Mouse (Mus musculus) left cerebral cortex, adult 11 months (tissue): ENCODE data around the gene Wwc2.
"Not testable (repeated sequence)": the region's sequence is repeated elsewhere in the genome, so short reads cannot be mapped to it uniquely, and the experiment has no call there.

Source experiments
- DNase-seq: peaks from one replicate; pipeline ENCODE4 v3.0.0; 2022; ENCODE audit warnings: low spot score

The Wwc2 gene

DNA sequence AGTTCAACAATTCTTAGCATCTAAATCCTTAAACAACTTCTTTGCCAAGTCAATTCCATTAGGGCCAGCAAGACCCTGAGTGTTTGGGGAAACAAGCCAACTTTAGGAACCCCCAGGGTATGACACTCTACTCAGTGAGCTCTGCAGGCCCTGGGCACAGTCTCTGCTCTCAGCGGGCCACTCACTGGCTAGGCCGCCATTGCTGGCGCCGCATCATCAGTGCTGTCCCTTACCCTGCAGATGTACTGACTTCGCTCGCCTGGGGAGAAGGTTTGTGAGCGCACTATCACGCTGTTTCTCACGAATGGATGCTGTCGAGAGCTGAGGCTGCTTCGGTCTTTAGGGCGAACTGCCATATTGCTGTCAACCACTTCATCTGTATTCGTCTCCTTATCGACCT is 143.6 kb downstream of the Wwc2 start:
- DNase-seq, result no peak

DNA sequence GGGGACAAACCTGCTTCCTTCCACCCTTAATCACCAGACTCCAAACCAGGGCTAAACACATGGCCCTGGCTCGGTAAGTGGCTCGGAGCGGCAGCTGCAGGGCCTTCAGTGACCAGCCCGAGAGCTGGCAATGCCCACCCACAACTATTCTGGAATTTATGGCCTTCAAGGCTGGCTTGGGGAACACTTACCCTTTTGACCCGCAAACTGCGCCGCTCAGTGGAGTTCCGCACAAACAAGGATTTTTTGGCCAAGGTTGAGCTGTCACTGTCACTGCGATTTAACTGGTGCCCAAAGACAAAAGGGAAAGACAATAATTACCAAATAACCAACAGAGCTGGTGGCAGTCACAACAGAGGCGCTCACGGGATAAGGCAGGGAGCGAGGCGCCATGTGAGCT is 144.8 kb downstream of the Wwc2 start:
- no peak for DNase-seq

- no peak for DNase-seq
These were observed 147.1 kb downstream of the Wwc2 start for GRCm38 (mm10) chr8:47843651-47844050.

GRCm38 (mm10) chr8:47843063-47843462 is 147.7 kb downstream of the Wwc2 start:
- DNase-seq, result no peak

DNA sequence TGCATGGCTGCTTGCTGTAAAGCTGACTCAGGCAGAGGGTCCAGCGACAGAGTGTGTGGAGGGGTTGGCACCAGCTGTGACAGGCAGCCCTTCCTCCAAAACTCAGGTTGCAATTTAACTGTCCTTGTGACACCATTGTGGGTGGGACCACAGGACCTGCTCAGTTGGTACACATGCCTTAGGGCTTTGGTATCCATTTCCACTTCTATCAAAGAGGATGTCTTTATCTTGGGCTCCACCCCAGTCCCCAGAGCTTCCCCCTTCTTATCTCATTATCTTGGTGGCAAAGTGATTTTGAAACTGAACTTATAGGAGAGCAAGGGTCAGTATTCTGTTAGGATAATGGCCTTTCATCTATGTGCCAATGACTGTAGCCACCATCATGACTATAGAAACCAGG is 156.8 kb downstream of the Wwc2 start:
- no peak for DNase-seq

DNA sequence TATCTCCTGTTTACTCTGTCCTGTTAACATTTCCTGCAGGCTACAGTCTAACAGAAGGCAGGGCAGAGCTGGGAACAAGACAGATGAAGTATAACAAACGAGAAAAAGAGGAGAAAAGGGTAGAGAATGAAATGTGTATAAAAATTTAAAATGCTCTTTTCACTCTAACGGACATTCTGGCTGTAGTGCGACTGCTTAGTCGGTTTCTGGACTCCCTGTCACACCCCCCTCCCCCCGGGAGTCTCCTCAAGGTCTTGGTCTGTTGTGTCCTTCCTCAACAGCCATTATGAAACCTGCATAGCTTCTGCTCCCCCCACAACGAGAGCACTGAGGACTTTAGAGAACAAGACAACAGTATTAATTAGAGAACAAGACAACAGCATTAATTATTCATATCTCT is 158.1 kb downstream of the Wwc2 start:
- DNase-seq, result no peak

- no peak for DNase-seq
These were observed 163.8 kb downstream of the Wwc2 start for GRCm38 (mm10) chr8:47826911-47827310.

DNA sequence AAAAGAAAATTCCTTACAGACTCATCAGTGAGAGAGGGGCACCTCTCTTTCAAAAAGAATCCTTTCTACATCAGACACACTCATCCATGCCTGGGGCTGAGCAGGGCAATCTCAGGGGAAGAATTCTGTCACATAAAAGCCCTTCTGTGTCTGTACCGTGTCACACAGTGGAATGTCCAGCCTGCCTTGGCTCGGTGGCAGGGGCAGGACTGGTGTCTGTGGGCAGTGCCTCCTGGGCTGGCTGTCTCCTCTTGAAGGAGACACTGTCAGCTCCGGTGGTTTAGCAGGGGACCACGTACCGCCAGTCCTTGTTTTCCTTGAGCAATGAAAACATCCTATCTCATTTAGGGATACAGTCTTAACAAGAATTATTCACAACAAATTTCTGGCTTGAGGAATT is 165.1 kb downstream of the Wwc2 start:
- no peak for DNase-seq

DNA sequence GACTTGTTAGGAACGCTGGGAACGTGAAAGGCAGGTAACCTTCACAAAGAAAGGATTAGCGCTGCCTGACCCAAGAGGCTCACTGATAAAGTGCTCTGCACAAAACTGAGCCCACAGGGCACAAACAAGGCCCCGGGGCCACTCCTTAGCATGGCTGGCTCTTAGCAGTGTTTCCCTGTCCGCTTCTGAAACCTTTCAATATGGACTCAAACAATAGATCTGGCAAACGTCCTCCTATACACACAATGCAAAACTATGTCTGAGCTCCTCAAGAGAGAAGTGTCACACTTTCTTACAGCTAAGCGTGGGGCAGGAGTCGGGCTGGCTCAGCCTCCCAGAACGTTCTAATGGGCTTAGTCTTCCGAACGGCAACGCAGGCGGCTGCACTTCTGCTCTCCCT is 166.5 kb downstream of the Wwc2 start, which contains the start of gene Cldn22:
Cldn22 (plus strand) TSS at position 301 of the 400 bp plus-strand sequence.
- no peak for DNase-seq

- no peak for DNase-seq
These were observed 166.9 kb downstream of the Wwc2 start for GRCm38 (mm10) chr8:47823777-47824176.

- not testable (repeated sequence) for DNase-seq
These were observed 168.2 kb downstream of the Wwc2 start for GRCm38 (mm10) chr8:47822541-47822940.

DNA sequence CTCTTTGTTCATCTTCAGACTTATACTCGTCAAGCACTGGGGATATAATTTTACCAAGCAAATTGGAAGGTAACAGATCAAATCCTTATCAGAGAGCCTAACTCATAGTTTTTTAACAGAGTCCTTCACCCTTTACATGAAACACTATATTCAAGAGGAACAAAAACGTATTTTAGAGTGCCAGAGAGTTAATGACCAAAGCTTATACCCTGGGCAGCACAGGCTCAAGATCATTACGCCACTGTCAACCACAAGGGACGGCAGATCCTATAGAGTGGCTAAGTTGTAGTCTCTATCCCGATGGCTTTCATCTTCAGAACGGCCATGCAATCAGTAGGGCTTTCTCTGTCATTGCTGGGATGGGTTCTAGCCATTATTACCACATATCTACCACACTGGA is 168.9 kb downstream of the Wwc2 start, which contains the start of gene Cldn24:
Cldn24 (plus strand) TSS at position 301 of the 400 bp plus-strand sequence.
- no peak for DNase-seq

- DNase-seq, result no peak
These were observed 169.6 kb downstream of the Wwc2 start for GRCm38 (mm10) chr8:47820914-47821772.

DNA sequence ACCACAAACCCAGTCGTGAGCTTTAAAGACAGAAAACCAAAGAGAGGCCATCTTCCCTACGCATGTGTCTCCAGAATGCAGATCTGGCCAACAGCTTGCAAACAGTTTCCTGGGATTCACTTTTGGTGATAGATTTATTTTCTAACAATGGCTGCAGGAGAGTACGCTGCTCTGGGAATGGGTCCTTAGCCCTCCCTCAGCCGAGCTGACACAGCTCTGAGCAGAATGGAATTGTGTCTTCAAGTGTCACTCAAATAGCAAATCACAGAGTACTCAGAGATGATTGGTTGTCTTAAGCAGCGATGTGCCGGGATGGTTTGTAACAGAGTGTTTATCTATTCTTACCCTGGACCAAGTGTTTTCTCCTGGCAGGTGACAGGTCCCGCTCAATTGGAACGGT is 171.7 kb downstream of the Wwc2 start:
- DNase-seq, result no peak

GRCm38 (mm10) chr8:47811221-47811620 is 179.5 kb downstream of the Wwc2 start:
- no peak for DNase-seq

DNA sequence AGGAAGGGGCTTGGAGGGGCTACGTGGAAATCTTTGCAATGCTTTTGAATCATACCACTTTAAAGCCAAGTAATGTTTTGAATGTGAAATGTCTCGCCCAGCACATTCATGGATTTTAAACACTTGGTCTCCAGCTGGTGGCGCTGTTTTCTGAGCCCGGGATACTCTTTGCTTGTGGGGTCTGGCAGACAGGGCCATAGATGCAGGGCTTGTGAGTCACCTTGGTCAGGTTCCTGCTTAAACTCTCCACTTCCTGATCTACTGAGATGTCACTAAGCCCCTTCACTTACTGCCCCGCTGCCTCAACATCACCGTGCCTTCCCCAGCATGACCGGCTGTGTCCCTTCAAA is 180.1 kb downstream of the Wwc2 start:
- no peak for DNase-seq

- DNase-seq, result no peak
These were observed 180.6 kb downstream of the Wwc2 start for GRCm38 (mm10) chr8:47809970-47810665.

- no peak for DNase-seq
These were observed 186.5 kb downstream of the Wwc2 start for GRCm38 (mm10) chr8:47804262-47804661.

- DNase-seq, result no peak
These were observed 188.4 kb downstream of the Wwc2 start for GRCm38 (mm10) chr8:47802349-47802748.

- DNase-seq, result no peak
These were observed 191.3 kb downstream of the Wwc2 start for GRCm38 (mm10) chr8:47799438-47799837.

- DNase-seq, result no peak
These were observed 198.7 kb downstream of the Wwc2 start for GRCm38 (mm10) chr8:47791986-47792385.

DNA sequence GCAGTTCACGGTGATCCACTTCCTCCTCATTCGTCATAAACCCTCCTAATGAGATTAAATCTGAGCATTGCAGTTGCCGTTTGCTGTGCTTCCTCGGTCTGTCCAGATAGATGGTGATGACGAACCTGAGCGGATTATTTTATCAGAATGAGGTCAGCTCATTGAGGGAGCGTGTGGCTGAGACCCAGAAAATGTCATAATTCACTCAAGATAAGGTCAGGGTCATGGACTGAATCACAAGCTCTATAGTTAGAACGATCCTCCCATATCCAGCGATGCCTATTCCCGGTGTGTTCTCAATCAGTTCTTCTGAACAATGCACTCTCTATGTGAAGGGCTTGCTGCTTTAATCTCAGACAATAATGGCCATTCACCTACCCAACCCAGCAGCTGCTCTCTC is 203.0 kb downstream of the Wwc2 start:
- DNase-seq, result no peak

- DNase-seq, result no peak
These were observed 204.4 kb downstream of the Wwc2 start for GRCm38 (mm10) chr8:47786323-47786722.
